Mouse (Mus musculus) heart, embryonic 11.5 days (tissue): Measurements from ENCODE around the gene 4930467E23Rik. TPM values are rescaled to one million over a fixed set of nuclear protein-coding genes. Genes with fewer than 3 reads are reported as not detected.
A peak's percentile ranks its signal among the peaks of the same experiment; 100 is the strongest.
"Not testable (repeated sequence)": the region's sequence is repeated elsewhere in the genome, so short reads cannot be mapped to it uniquely, and the experiment has no call there.

Experiments used
- ATAC-seq: fragments of 200-750 bp; cut with Nextera tagmentation; replicated peaks from 2 replicates; pipeline ENCODE4 v1.8.0; 2017; ENCODE audit warnings: moderate library complexity; ENCODE audit not compliant: insufficient number of reproducible peaks, low FRiP score, low TSS enrichment
- H3K27ac ChIP-seq: fragments of 300-500 bp; sonication (generic); 2 replicates; pipeline ENCODE4 v1.5.1; 2014; ENCODE audit warnings: mild to moderate bottlenecking, low read depth, low read length
- H3K27me3 ChIP-seq: fragments of 300-500 bp; sonication (generic); 2 replicates; pipeline ENCODE4 v1.6.1; 2014; ENCODE audit warnings: mild to moderate bottlenecking, low read length, mixed read lengths; ENCODE audit not compliant: control insufficient read depth, insufficient read depth
- H3K36me3 ChIP-seq: fragments of 300-500 bp; sonication (generic); 2 replicates; pipeline ENCODE4 v1.6.1; 2014; ENCODE audit warnings: mild to moderate bottlenecking, low read length, moderate library complexity, mixed read lengths; ENCODE audit not compliant: control insufficient read depth, insufficient read depth
- H3K4me1 ChIP-seq: fragments of 300-500 bp; sonication (generic); 2 replicates; pipeline ENCODE4 v1.6.1; 2014; ENCODE audit warnings: low read length; ENCODE audit not compliant: control insufficient read depth, insufficient read depth
- H3K4me2 ChIP-seq: fragments of 300-500 bp; sonication (generic); 2 replicates; pipeline ENCODE4 v1.6.1; 2014; ENCODE audit warnings: mild to moderate bottlenecking, moderate library complexity
- H3K4me3 ChIP-seq: fragments of 300-500 bp; sonication (generic); 2 replicates; pipeline ENCODE4 v1.5.1; 2014; ENCODE audit warnings: low read depth, low read length
- H3K9ac ChIP-seq: fragments of 300-500 bp; sonication (generic); 2 replicates; pipeline ENCODE4 v1.6.1; 2014; ENCODE audit warnings: mild to moderate bottlenecking, low read depth, low read length, moderate library complexity
- H3K9me3 ChIP-seq: fragments of 300-500 bp; sonication (generic); replicated peaks from 2 replicates; pipeline ENCODE4 v1.6.1; 2016; ENCODE audit warnings: low read length; ENCODE audit not compliant: control insufficient read depth
- WGBS: fragments of 180-500 bp; shearing (Covaris S2); extraction: QIAGEN DNeasy Blood & Tissue Kit; methylation state at CpG from one replicate; pipeline ENCODE4 v1.1.7; 2014; ENCODE audit not compliant: insufficient replicate concordance; 5-methylcytosine and 5-hydroxymethylcytosine counted together
- polyA plus RNA-seq: library from polyadenylated mRNA; unstranded; fragments of >200 nt; fragmentation: Nextera tagmentation; extraction: Ambion mirVana; gene quantifications from 2 replicates; pipeline ENCODE4 v1.2.1, GENCODE M21; 2014

4930467E23Rik gene
- polyA plus RNA-seq, 1 experiment from 2014 or later = not detected

DNA sequence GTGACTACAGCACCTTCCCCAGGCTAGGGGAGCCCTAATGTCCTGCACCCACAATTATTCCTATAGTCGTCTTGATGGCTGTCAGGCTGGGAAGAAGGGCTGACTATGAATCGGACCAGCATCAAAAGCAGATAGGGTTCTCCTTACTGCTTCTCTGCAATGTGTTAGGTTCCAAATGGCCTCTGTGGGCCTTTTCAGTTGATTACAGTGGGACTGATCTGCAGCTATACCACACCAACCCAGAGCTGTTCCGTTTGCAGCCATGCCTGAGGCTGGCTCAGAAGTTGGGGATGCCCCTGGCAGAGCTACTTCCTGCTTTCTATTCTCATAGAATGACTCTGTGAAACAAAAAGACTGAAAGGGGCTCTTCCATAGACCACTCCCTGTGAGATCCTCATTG lies 53.4 kb downstream of the 4930467E23Rik start:
- H3K9me3 ChIP-seq, H3K27me3 ChIP-seq, H3K4me1 ChIP-seq, H3K4me3 ChIP-seq, H3K36me3 ChIP-seq, H3K27ac ChIP-seq, H3K9ac ChIP-seq, ATAC-seq, H3K4me2 ChIP-seq: not testable (repeated sequence)
- 82% methylated on average over 3 of the region's 3 CpGs for WGBS

DNA sequence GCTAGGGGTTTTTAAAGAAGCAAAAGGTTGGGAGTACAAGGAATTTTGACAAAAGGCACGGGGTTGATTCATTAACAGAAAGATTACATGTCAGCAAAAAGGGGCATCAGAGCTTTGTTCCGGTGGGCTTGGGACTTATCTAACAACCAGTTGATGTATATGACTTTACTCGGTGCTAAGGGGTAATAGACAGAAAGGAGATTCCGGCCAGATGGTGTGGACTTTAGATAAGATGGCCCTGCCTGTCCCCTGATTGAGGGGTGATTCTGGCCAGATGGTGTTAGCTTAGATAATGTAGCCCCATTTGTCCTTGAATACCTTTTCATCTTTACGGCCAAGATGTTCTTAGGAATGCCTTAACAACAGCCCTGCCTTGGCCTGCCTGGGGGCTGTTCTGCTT lies 54.5 kb downstream of the 4930467E23Rik start:
- H3K9ac ChIP-seq, H3K36me3 ChIP-seq, ATAC-seq, H3K27ac ChIP-seq, H3K4me2 ChIP-seq, H3K4me1 ChIP-seq, H3K4me3 ChIP-seq, H3K9me3 ChIP-seq, H3K27me3 ChIP-seq: not testable (repeated sequence)
- no CpG with 5 or more reads among the region's 5 CpGs for WGBS

DNA sequence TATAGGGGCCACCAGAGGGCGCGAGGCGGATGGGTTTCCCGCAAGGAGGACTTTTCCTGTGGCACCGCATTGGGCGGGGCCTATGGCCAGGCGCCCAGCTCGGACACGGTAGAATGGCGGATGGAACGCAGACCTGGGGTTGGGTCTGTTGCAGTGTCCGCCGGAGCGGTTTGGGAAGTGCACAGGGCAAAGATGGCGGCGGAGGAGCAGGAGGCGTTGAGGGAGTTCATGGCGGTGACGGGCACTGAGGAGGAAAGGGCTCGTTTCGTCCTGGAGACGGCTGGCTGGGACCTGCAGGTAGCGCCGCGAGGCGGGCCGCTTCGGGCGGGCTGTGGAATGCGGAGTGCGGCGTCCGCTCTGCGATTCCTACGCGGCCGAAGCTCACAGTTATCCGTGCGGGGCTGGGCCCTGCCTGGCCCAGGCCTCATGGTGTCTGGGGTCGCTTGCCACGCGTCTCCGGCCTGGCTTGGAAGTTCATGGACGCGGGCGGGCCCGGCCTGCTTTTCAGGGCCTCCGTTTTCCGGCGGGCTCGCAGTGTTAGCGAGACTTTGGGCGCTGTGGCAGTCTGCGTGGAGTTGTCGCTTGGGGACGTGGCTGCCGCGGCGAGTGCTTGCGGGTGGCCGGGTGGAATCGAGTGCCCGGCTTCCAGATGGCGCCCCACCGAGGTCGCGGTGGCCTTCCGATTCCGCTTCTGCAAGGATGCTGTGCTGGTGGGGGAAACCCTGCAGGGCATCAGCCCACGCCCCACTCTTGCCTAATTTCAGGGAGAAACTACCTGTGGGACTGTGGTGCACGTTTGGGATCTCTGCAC lies 55.4 kb downstream of the 4930467E23Rik start:
- H3K9me3 ChIP-seq, H3K36me3 ChIP-seq, H3K4me1 ChIP-seq, H3K27me3 ChIP-seq: not testable (repeated sequence)
- peak overlapping the region; percentile 69 for H3K4me3 ChIP-seq
- H3K27ac ChIP-seq = peak overlapping the region; percentile 76
- peak overlapping the region; percentile 56 for H3K4me2 ChIP-seq
- ATAC-seq = peak; percentile 100
- H3K9ac ChIP-seq = peak overlapping the region; percentile 94
- 9% methylated on average over 66 of the region's 71 CpGs for WGBS

DNA sequence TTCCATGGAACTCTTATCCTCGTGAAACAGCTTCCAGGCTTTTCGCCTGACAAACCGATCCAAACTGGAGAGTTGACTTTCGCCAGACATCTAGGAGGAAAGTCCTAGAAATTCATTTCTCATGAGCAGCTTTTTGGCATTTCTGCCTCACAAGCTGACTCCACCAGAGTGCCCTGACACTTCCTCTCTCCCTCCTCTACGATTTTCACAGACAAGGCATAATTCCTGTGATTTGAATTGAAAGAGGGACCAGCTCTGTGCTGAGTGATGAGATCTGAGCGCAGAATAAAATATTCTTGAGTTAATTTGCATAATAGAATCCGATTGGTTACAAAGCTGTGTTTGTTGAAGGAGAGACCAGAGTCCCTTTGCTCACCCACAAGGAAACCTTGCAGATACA lies 63.3 kb downstream of the 4930467E23Rik start:
- H3K9me3 ChIP-seq, H3K4me2 ChIP-seq, ATAC-seq, H3K4me1 ChIP-seq, H3K36me3 ChIP-seq, H3K27me3 ChIP-seq, H3K4me3 ChIP-seq, H3K27ac ChIP-seq, H3K9ac ChIP-seq: not testable (repeated sequence)
- WGBS = 80% methylated on average over 7 of the region's 7 CpGs

Other genes with a start within 250 kb of the 4930467E23Rik start
- gene Defb7, start 234.5 kb upstream of the 4930467E23Rik start, polyA plus RNA-seq = not detected in 2 replicates
- gene Gm31371, start 173.8 kb downstream of the 4930467E23Rik start, polyA plus RNA-seq = 0.11 TPM in 1 of 2 replicates, not detected in the other